Mouse (Mus musculus) embryonic facial prominence, embryonic 11.5 days (tissue): ENCODE data around the gene BC030867. TPM values are rescaled to one million over a fixed set of nuclear protein-coding genes. Genes with fewer than 3 reads are reported as not detected.

Experiments used
- ATAC-seq: fragments of 200-750 bp; cut with Nextera tagmentation; replicated peaks from 2 replicates; pipeline ENCODE4 v1.8.0; 2017; ENCODE audit warnings: low read depth; ENCODE audit not compliant: insufficient number of reproducible peaks, low FRiP score, low TSS enrichment
- DNase-seq: peaks from one replicate; pipeline ENCODE4 v3.0.0-alpha.2; 2015; ENCODE audit warnings: low spot score
- H3K27ac ChIP-seq: fragments of 300-500 bp; sonication (generic); replicated peaks from 2 replicates; pipeline ENCODE4 v1.5.1; 2014; ENCODE audit warnings: mild to moderate bottlenecking, low read depth, low read length, control low read depth
- H3K27me3 ChIP-seq: fragments of 300-500 bp; sonication (generic); 2 replicates; pipeline ENCODE4 v1.6.1; 2014; ENCODE audit warnings: mild to moderate bottlenecking, low read length, moderate library complexity, mixed read lengths; ENCODE audit not compliant: control insufficient read depth, insufficient read depth
- H3K36me3 ChIP-seq: fragments of 300-500 bp; sonication (generic); replicated peaks from 2 replicates; pipeline ENCODE4 v1.6.1; 2014; ENCODE audit warnings: low read depth, mild to moderate bottlenecking, low read length, moderate library complexity, mixed read lengths; ENCODE audit not compliant: control insufficient read depth, insufficient read depth
- H3K4me1 ChIP-seq: fragments of 300-500 bp; sonication (generic); 2 replicates; pipeline ENCODE4 v1.6.1; 2014; ENCODE audit warnings: low read length, mixed read lengths; ENCODE audit not compliant: control insufficient read depth, insufficient read depth
- H3K4me2 ChIP-seq: fragments of 300-500 bp; sonication (generic); 2 replicates; pipeline ENCODE4 v1.6.1; 2014; ENCODE audit warnings: low read depth, mild to moderate bottlenecking, control low read depth, low read length, moderate library complexity
- H3K4me3 ChIP-seq: fragments of 300-500 bp; sonication (generic); 2 replicates; pipeline ENCODE4 v1.5.1; 2014; ENCODE audit warnings: low read depth, low read length, control low read depth
- H3K9ac ChIP-seq: fragments of 300-500 bp; sonication (generic); replicated peaks from 2 replicates; pipeline ENCODE4 v1.6.1; 2014; ENCODE audit warnings: mild to moderate bottlenecking, control low read depth, low read length
- H3K9me3 ChIP-seq: fragments of 300-500 bp; sonication (generic); replicated peaks from 2 replicates; pipeline ENCODE4 v1.6.1; 2016; ENCODE audit warnings: mild to moderate bottlenecking, low read length, inconsistent platforms, mixed read lengths; ENCODE audit not compliant: control insufficient read depth
- whole genome bisulfite sequencing: fragments of 180-500 bp; shearing (Covaris S2); extraction: QIAGEN DNeasy Blood & Tissue Kit; methylation state at CpG from one replicate; pipeline ENCODE4 v1.1.7; 2014; 5-methylcytosine and 5-hydroxymethylcytosine counted together
- polyA plus RNA-seq: library from polyadenylated mRNA; unstranded; fragments of >200 nt; fragmentation: Nextera tagmentation; extraction: Ambion mirVana; gene quantifications from 2 replicates; pipeline ENCODE4 v1.2.1, GENCODE M21; 2014

BC030867 gene
- polyA plus RNA-seq, 1 experiment from 2014 or later: 20.8 TPM

GRCm38 (mm10) chr11:102217876-102218430 is 30.7 kb upstream of the BC030867 start:
- Histone ChIP-seq H3K4me3 (0 out of 2 replicates have a peak overlapping the region, but pooled peaks have one; percentile 0), H3K4me1 (peaks cover 18% of the 10 kb centered on the region; the same call in 1 of the 2 replicates), H3K4me2 (peak overlapping the region; percentile 60), H3K36me3 (no peaks in the 10 kb centered on the region), H3K27ac (no peak overlapping the region), H3K9me3 (no peaks in the 10 kb centered on the region), H3K9ac (peak overlapping the region; percentile 23), H3K27me3 (no peaks in the 10 kb centered on the region)
- ATAC-seq (no peak), DNase-seq (no peak)
- 67% methylated on average over 7 of the region's 7 CpGs for WGBS

- Histone ChIP-seq H3K36me3 (no peaks in the 10 kb centered on the region), H3K4me1 (peaks cover 17% of the 10 kb centered on the region; the same call in 1 of the 2 replicates), H3K27me3 (no peaks in the 10 kb centered on the region)
Measured at GRCm38 (mm10) chr11:102218783-102219182, 29.9 kb upstream of the BC030867 start.

DNA sequence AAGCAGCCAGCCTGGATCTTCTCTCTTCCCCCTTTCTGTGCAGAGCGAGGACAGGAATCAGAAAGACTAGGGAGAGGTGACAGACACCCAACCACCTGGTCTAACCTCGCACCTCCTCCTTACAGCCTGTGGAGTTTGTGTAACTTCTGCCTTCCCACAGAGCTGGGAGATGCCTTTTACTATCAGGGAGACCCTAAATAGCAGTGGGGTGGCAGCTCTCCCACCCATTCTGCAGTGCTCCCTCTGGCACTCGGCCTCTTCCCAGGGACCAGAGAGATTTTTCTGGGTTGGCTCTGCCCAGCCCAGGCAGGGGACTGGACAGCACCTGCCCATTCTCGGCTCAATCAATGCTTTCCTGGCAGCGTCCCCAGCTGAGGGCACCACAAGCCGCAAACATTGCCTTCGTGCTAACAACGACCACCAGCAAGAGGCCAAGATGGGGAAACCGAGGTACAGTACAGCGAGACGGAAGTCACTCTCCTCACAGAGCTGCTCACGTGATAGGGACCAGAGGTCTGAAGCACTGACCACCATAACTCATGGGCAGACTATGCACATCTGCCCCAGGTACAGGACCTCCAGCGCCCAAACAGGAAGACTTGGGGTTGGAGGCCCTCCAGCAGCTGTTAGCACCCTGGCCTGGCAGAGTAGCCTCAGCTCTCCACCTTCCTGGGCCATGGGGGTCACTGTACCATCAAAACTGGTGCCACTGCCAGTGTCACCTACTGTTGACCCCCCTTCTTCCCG is 29.3 kb upstream of the BC030867 start:
- WGBS: 70% methylated on average over 14 of the region's 14 CpGs
- Histone ChIP-seq H3K4me1 (peaks cover 16% of the 10 kb centered on the region), H3K4me2 (peak overlapping the region; percentile 60), H3K36me3 (no peaks in the 10 kb centered on the region), H3K27me3 (no peaks in the 10 kb centered on the region), H3K9me3 (no peaks in the 10 kb centered on the region), H3K4me3 (no peak overlapping the region), H3K27ac (peak overlapping the region; percentile 66), H3K9ac (peak overlapping the region; percentile 41)
- no peak for DNase-seq
- no peak for ATAC-seq

More at GRCm38 (mm10) chr11:102218783-102219182, 29.9 kb upstream of the BC030867 start:
- ATAC-seq: peak; percentile 63
- 0% methylated on average over 10 of the region's 10 CpGs for WGBS
- Histone ChIP-seq H3K9me3 (no peaks in the 10 kb centered on the region), H3K4me2 (peak overlapping the region; percentile 60), H3K9ac (peak overlapping the region; percentile 41), H3K27ac (peak overlapping the region; percentile 66), H3K4me3 (peak overlapping the region; percentile 20; the same call in 1 of the 2 replicates)
- DNase-seq: peak; percentile 83

GRCm38 (mm10) chr11:102219994-102220346 is 28.7 kb upstream of the BC030867 start:
- Histone ChIP-seq H3K27me3 (no peaks in the 10 kb centered on the region), H3K36me3 (no peaks in the 10 kb centered on the region), H3K9ac (no peak overlapping the region), H3K9me3 (no peaks in the 10 kb centered on the region), H3K4me1 (peaks cover 21% of the 10 kb centered on the region), H3K4me2 (no peak overlapping the region), H3K27ac (no peak overlapping the region), H3K4me3 (no peak overlapping the region)
- WGBS: 80% methylated on average over 4 of the region's 4 CpGs
- DNase-seq (no peak), ATAC-seq (no peak)

- H3K4me3 ChIP-seq: no peak overlapping the region
- peaks cover 23% of the 10 kb centered on the region for H3K4me1 ChIP-seq
- H3K4me2 ChIP-seq: no peak overlapping the region
- H3K27ac ChIP-seq: no peak overlapping the region
- DNase-seq (no peak), ATAC-seq (no peak)
- 76% methylated on average over 6 of the region's 6 CpGs for WGBS
- no peaks in the 10 kb centered on the region for H3K36me3 ChIP-seq
- no peaks in the 10 kb centered on the region for H3K27me3 ChIP-seq
- H3K9ac ChIP-seq: no peak overlapping the region
- no peaks in the 10 kb centered on the region for H3K9me3 ChIP-seq
Measured at GRCm38 (mm10) chr11:102220451-102220850, 28.2 kb upstream of the BC030867 start.

GRCm38 (mm10) chr11:102221243-102221953 is 27.3 kb upstream of the BC030867 start:
- peaks cover 19% of the 10 kb centered on the region for H3K4me1 ChIP-seq

DNA sequence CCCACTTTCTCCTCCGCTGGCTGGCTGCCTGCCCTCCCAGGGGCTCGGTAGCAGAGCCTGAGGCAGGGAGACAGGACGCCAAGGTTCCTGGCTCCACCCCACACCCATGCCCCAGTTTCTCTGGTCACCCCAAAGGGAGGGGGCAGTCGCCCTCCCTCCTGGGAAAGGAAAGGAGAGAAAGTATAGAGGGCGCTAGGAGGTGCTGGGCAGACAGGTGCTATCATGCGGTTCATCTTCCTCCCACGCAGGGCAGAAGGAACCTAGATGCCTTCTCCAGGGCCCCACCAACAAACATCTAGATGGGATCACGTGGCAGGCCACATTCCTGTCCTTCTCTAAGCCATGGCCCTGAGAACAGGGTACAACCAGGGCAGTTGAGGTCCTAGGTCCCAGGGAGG is 26.7 kb upstream of the BC030867 start:
- H3K4me3 ChIP-seq: no peak overlapping the region
- 78% methylated on average over 8 of the region's 8 CpGs for WGBS
- no peak overlapping the region for H3K27ac ChIP-seq
- no peaks in the 10 kb centered on the region for H3K9me3 ChIP-seq
- DNase-seq (no peak), ATAC-seq (no peak)
- H3K36me3 ChIP-seq: no peaks in the 10 kb centered on the region
- H3K4me2 ChIP-seq: no peak overlapping the region
- no peaks in the 10 kb centered on the region for H3K27me3 ChIP-seq
- H3K4me1 ChIP-seq: peaks cover 19% of the 10 kb centered on the region
- no peak overlapping the region for H3K9ac ChIP-seq

More at GRCm38 (mm10) chr11:102221243-102221953, 27.3 kb upstream of the BC030867 start:
- DNase-seq (no peak), ATAC-seq (no peak)
- H3K27ac ChIP-seq: 0 out of 2 replicates have a peak overlapping the region, but pooled peaks have one; percentile 4
- 82% methylated on average over 8 of the region's 8 CpGs for WGBS
- H3K9ac ChIP-seq: no peak overlapping the region
- no peaks in the 10 kb centered on the region for H3K27me3 ChIP-seq
- no peaks in the 10 kb centered on the region for H3K36me3 ChIP-seq
- no peak overlapping the region for H3K4me3 ChIP-seq
- no peaks in the 10 kb centered on the region for H3K9me3 ChIP-seq
- H3K4me2 ChIP-seq: no peak overlapping the region
